Mouse (Mus musculus) frontal cortex, postnatal 10 days (tissue): Measurements from ENCODE around the gene Tia1.
"Not testable (repeated sequence)": the region's sequence is repeated elsewhere in the genome, so short reads cannot be mapped to it uniquely, and the experiment has no call there.

Experiments
- DNase-seq, 2 experiments: peaks; one replicate each; pipeline ENCODE4 v3.0.0; 2022; ENCODE audit warnings: low spot score in 2 of 2, mixed read lengths in 1 of 2

Tia1 gene

GRCm38 (mm10) chr6:86404100-86404861 is at the start of gene Tia1:
Gene Tia1 (plus strand): TSS chr6:86404219.
- DNase-seq = peak; percentile 96 to 97

GRCm38 (mm10) chr6:86354948-86355347 is 49.1 kb upstream of the Tia1 start:
- DNase-seq = no peak

- no peak for DNase-seq
Measured at GRCm38 (mm10) chr6:86356956-86357355, 47.1 kb upstream of the Tia1 start.

GRCm38 (mm10) chr6:86360691-86361090 is 43.3 kb upstream of the Tia1 start:
- no peak for DNase-seq

- DNase-seq = no peak
Measured at GRCm38 (mm10) chr6:86361373-86361772, 42.6 kb upstream of the Tia1 start.

- peak; percentile 70 to 78 for DNase-seq
Measured at GRCm38 (mm10) chr6:86364442-86365141, 39.4 kb upstream of the Tia1 start.

GRCm38 (mm10) chr6:86365371-86366124 is 38.5 kb upstream of the Tia1 start, which contains the start of gene Fam136a:
Gene Fam136a (plus strand): TSS chr6:86365646.
- peak; percentile 88 to 93 for DNase-seq

GRCm38 (mm10) chr6:86366125-86366852 is 37.7 kb upstream of the Tia1 start:
- DNase-seq = peak in 1 of 2 experiments; percentile 27

- DNase-seq = no peak
Measured at GRCm38 (mm10) chr6:86366853-86367249, 37.2 kb upstream of the Tia1 start.

- DNase-seq = no peak
Measured at GRCm38 (mm10) chr6:86368479-86368878, 35.5 kb upstream of the Tia1 start.

- no peak for DNase-seq
Measured at GRCm38 (mm10) chr6:86370093-86370713, 33.8 kb upstream of the Tia1 start.

GRCm38 (mm10) chr6:86370764-86371339 is 33.2 kb upstream of the Tia1 start, which contains the start of gene Snrpg:
Gene Snrpg (plus strand): TSS chr6:86371304.
- DNase-seq = no peak

GRCm38 (mm10) chr6:86371340-86371911 is 32.6 kb upstream of the Tia1 start:
- DNase-seq = peak; percentile 95 to 97

- DNase-seq = no peak
Measured at GRCm38 (mm10) chr6:86371950-86372516, 32.0 kb upstream of the Tia1 start.

- no peak for DNase-seq
Measured at GRCm38 (mm10) chr6:86373556-86373955, 30.5 kb upstream of the Tia1 start.

- no peak for DNase-seq
Measured at GRCm38 (mm10) chr6:86378341-86378740, 25.7 kb upstream of the Tia1 start.

GRCm38 (mm10) chr6:86380112-86380511 is 23.9 kb upstream of the Tia1 start:
- not testable (repeated sequence) for DNase-seq

- DNase-seq = no peak
Measured at GRCm38 (mm10) chr6:86382551-86382950, 21.5 kb upstream of the Tia1 start.

GRCm38 (mm10) chr6:86383370-86383769 is 20.6 kb upstream of the Tia1 start:
- DNase-seq = no peak

- no peak for DNase-seq
Measured at GRCm38 (mm10) chr6:86384692-86385091, 19.3 kb upstream of the Tia1 start.
